Mouse (Mus musculus) thymus, postnatal 10 days (tissue): ENCODE measurements around the gene Foxd3.
A peak's percentile ranks its signal among the peaks of the same experiment; 100 is the strongest.

Experiments used
- DNase-seq, 2 experiments: peaks; one replicate each; pipeline ENCODE4 v3.0.0; 2021; ENCODE audit warnings: low spot score in 2 of 2

Gene Foxd3

GRCm38 (mm10) chr4:99657430-99657820, 1.3 kb downstream of the Foxd3 start:
- DNase-seq: no peak

- no peak for DNase-seq
Observed at GRCm38 (mm10) chr4:99657831-99658470, 1.9 kb downstream of the Foxd3 start.

- no peak for DNase-seq
Observed at GRCm38 (mm10) chr4:99658881-99659280, 2.8 kb downstream of the Foxd3 start.

GRCm38 (mm10) chr4:99659361-99660072, 3.4 kb downstream of the Foxd3 start:
- no peak for DNase-seq

- DNase-seq: no peak
Observed at GRCm38 (mm10) chr4:99660073-99660611, 4.0 kb downstream of the Foxd3 start.

GRCm38 (mm10) chr4:99660981-99661380, 4.9 kb downstream of the Foxd3 start:
- DNase-seq: peak; percentile 22 to 51

GRCm38 (mm10) chr4:99661956-99662355, 5.9 kb downstream of the Foxd3 start:
- no peak for DNase-seq

GRCm38 (mm10) chr4:99662431-99662830, 6.3 kb downstream of the Foxd3 start:
- no peak for DNase-seq

- DNase-seq: no peak
Observed at GRCm38 (mm10) chr4:99662841-99663567, 6.9 kb downstream of the Foxd3 start.

- DNase-seq: no peak
Observed at GRCm38 (mm10) chr4:99663710-99664109, 7.6 kb downstream of the Foxd3 start.

- no peak for DNase-seq
Observed at GRCm38 (mm10) chr4:99670203-99670851, 14.2 kb downstream of the Foxd3 start.

- no peak for DNase-seq
Observed at GRCm38 (mm10) chr4:99675191-99675590, 19.1 kb downstream of the Foxd3 start.

GRCm38 (mm10) chr4:99683941-99684340, 27.8 kb downstream of the Foxd3 start:
- no peak for DNase-seq

GRCm38 (mm10) chr4:99686308-99686707, 30.2 kb downstream of the Foxd3 start:
- DNase-seq: no peak
